Mouse (Mus musculus) common myeloid progenitor, adult 5-6 weeks (primary cell): ENCODE measurements at regions not wholly inside any gene's neighbourhood (a gene's known extent, or its start where the extent isn't known, plus 50 kb on each side); places are given as distances from the start of the nearest gene placed in this dataset.

ENCODE experiments used
- ATAC-seq: replicated peaks from 2 replicates; pipeline ENCODE4 v1.8.0; 2016; ENCODE audit warnings: low read depth, mild to moderate bottlenecking, moderate TSS enrichment, inconsistent platforms; ENCODE audit not compliant: poor library complexity, severe bottlenecking

DNA sequence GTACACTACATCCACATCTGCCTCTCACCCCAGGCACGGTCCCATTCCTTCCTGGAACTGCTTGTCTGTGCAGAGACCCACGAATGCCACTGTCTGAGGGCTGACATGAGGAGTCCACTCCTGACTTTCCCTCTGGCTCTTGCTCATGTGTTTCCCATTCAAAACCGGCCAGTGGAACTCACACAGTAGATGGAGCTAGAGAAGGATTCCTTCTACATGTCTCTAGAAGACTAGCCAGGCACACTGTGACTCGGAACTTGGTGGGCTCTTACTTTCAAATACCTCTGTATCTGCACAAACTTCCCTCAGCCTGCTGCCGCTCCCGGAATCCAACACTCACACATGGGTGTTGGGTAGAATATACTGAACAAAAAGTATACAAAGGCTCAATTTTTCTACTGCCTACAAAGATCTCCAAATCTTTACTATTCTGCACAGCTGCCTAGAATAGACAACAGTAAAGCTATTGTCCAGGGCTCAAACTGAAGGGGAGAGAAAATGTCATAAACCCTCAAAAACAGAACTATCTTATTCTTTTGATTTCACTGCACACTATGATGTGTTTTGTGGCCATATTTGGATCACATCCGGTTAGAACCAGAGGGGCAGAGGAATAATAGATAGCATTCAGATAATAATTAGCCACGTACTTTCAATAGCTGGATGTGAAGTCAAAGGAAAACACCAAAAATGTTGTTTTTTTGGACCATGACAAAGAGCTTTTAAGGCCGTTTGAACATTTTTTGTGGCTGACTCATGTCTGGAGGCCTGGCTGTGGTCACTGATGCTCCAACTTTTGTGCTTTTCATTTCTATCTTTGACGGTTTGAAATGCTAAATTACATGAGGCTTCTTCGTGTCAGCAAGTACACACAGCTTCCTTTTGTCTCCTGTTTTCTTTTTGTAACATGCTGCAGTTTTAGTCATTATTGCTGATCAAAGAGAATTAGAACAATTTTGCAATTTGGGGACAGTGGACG, 164.3 kb upstream of the Foxd3 start:
- ATAC-seq = no peak

DNA sequence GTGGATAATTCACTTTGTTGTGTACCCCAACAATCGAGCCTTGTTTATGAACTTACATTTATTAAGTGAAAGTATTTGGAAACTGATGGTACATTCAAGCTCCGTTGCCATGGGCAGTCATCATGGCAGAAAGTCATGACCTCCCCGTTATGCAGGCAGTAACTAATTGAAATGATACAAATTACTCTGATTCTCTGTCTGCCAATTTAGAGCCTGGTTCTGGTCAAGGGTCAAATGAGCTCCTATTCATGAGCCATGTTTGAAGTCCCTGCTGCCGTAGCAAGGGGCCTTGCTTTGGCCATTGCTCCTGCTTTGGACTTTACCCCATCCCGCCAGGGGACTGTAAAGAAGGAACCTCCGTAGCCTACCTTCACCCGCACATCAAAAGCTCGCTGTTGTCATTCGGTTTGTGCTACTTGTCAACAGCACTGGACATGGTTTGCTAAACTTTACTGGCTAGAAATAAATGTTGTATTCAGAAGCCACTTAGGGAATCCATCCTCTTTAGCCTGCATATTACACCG, 152.8 kb upstream of the Foxd3 start:
- ATAC-seq = no peak

DNA sequence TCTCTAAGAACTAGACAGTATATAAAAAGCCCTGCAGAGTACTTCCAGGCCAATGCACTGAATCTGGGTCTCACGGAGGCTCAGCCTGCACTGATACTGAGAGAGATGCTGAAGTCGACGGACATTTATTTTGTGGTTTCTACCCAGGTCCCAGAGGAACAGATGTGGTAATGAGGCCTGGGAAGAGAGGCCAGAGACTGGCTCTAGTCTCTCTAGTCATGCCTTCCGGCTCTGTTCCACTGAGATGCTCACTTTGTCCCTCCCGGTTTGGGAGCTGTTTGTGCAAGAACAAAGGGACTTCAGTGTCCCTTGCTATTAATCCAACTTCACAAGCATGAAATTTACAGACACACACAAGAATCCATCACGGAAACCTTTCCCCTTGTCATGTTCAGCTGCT, 144.1 kb upstream of the Foxd3 start:
- no peak for ATAC-seq

DNA sequence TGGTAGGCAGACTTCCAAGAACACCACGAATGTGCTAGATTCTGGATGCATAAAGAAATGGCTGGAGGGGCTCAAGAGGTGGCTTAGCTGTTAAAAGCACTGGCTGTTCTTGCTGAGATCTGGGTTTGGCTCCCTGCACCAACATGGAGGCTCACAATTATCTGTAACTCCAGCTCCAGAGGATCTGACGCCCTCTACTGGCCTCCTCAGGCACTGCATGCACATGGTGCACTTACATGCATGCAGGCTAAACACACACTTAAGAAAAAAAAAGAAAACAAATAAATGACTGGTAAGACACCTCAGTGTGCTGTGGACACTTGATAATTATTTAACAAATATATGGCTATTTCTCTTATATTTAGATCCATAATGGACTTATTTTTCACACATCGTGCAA, 139.2 kb upstream of the Foxd3 start:
- ATAC-seq = no peak

DNA sequence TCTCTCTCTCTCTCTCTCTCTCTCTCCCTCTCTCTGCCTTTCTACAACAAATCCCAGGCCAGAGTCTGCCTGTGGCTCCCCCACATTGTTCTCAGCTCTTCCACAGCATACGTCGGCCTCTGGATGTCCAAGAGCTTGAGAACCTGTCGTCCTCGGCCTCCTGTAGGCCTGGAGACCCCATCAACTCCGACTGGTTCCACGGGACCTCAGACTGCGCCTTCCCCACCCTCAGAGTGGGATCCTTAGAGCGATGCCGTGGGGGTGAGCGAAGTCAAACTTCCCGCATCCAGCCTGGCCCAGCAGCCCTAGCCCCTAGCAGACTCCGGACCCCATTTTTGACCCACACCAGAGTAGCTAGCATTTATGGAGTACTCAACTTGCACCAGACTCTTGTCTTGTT, 128.7 kb upstream of the Foxd3 start:
- ATAC-seq = no peak

DNA sequence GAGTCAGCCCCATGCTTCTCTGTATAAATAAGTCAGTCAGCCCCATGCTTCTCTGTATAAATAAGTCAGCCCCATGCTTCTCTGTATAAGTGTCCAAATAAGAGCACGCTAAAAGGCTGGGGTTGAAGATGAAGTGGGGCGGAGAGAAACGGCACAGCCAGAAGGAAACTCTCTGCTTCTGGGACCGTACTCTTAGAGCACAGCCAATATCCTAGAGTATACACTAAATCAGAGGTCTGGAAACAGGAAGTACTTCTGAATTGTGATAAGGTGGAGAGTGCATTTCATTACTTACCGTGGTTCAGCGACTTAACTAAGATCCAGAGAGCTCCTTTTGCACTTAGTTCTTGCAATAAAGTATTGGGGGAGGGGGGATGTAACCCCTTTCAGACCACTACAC, 112.1 kb upstream of the Foxd3 start:
- no peak for ATAC-seq

DNA sequence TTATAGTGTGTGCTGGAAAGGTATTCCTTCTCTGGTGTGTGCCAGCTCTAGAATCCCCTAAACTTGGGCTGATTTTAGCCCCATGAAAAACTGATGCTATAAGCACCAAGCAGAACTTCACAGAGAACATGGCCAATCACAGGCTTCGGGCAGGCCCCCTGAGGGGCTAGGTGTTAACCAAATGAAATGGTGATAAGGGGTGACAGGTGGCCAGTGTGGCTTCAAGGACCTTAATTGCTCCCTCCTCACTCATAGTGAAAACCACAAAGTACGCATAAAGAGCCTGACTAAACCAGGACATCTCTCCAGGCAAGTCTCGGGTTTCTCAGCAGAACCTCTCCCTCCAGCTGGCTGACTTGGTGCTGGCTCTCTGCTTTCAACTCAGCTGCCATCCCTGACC, 110.4 kb upstream of the Foxd3 start:
- ATAC-seq = no peak

DNA sequence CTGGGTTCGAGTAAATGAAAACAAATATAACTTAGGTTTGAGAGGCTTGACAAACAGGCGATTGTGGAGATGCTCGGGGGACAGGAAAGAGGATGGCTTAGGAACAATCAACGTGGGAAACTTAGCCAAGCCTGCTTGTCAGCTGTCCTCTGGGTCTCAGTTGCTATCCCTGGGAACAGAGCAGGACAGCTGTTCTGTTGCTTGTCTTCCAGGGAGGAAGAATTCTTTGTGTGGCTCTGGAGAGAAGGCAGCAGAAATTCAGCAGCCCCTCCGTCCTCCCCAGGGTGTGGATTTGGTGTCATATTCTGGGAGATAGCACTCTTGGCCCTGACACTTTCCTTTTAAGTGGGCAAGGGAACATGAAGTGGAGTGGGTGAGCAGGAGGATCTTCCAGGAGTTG, 98.1 kb upstream of the Foxd3 start:
- no peak for ATAC-seq

DNA sequence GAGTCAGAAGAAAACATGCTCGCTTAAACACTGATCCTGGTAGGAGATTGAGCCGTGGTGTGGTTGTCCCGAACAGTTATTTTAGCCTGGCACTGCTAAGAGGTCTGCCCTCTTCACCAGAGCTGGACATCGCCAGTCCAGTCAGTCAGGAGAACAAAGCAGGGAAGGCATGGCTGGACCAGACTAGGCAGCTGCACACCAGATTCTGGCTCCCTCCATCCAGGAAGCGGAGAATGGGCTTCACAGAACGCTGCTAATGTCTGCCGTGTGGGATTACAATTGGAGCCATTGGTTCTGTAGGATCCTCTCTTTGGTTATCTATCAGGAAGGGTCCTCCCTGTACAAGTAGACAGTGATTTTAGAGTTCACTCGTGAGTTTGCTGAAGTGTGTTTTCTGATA, 95.5 kb upstream of the Foxd3 start:
- no peak for ATAC-seq

DNA sequence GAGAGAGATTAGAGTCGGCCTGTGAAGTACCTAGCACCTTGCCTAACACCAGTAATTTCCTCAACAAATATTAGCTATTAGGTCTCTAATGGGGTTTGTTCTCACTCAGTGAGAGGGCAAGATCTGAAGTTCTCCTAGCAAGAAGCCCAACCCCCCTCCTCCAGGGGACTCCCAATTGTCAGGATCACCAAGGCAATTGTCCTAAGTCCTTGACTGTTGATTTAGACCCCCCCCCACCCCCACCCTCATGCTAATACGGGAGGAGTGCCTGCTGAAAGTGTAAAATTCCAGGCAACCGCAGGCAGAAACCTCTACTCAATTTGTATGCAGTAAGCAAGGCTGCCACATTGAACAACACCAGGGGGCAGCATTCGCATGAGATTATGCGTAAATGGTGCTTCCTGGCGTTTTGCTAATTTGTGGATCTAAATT, 94.6 kb upstream of the Foxd3 start:
- no peak for ATAC-seq

DNA sequence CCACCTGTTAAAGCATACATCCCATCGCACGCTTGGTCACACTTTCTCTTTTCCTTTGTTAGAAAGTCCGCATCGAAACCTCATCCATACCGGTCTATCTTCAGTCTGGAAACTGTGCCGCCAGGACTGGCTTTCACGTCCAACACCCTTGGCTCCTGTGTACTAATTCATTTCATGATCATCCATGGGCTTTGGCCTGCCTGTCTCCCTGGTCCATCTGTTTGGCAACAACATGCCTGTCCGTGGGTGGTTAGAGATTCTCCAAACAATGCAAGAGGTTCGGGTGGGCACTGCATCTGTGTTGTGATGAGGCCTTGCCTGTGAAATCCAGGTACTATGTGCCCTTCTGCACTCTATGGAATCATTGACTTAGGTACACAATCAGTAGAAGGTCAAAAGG, 90.7 kb upstream of the Foxd3 start:
- no peak for ATAC-seq

DNA sequence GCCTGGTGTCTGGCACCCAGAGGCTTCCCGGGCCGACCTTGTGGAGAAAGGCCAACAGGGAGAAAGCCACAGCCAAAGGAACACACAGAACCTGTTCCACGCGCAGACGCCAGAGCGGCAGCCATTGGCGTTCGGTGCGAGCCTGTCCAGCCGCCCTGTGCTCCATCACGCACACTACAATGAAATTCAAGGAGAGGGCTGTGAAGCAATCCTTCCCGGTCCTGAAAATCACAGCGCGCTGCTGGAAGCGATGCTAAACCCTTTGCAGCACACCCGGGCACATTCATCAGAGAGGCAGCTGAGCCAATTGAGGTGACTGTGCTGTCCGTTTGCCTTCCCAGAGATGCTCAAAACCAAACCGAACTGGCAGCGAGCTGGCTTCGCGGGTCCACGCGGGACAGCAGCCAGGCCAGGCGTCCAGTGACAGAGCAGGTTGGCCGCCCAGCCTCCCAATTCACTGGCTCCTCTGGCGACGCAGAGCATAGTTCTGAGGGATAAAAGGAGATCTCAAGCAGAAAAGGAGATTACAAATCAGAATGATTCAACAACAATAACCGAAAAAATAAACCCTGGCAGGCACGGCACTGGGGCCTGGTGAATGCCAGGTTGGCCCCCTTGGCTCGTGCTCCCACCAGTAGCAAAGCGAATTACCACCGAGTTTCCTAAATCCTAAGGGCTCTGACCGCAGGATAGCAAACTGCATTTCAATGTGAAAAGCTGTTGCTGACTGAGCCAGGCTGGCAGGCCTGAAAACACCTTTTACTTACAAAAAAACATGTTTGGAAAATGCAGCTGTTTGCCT, 83.1 kb upstream of the Foxd3 start:
- no peak for ATAC-seq

DNA sequence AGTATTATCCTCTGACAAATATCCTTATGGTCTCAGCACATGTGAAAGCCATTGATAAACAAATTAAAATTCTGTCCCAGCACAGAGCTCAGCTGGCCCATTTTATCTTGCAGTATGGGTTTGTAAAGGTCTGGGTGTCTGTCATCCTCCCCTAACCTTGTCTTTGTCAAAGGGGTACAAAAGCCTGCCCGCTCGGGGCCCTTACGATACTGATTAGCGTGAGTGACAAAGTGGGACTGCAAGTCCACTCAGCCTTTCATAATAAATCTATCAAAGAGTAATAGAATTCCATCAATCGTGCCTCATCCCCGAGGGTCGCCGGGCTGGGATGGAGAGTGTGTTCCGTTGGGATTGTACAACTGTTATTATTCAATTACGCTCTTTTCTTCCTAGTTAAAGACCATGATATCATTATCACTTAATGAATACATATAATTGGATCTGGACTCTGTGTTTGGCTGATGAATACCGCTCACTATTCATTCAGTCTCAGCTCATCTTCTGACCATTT, 82.0 kb upstream of the Foxd3 start:
- ATAC-seq = no peak

DNA sequence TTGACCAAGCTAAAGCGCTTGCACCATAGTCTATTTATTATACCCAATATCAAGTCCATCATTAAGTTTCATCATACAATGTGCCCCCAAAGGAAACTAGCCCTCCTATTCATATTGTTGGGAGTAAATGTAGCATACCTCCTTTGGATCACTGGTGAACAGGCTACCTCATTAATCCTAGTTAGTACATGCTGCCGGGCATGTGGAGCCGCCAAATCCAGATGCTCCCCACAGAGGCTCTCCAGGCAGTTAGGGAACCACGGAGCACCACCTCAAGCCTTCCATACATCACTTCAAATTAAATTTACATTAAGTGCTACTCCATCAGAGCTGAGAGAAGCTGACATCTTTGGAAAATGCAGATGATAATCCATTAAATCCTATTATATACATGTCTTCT, 81.1 kb upstream of the Foxd3 start:
- no peak for ATAC-seq

DNA sequence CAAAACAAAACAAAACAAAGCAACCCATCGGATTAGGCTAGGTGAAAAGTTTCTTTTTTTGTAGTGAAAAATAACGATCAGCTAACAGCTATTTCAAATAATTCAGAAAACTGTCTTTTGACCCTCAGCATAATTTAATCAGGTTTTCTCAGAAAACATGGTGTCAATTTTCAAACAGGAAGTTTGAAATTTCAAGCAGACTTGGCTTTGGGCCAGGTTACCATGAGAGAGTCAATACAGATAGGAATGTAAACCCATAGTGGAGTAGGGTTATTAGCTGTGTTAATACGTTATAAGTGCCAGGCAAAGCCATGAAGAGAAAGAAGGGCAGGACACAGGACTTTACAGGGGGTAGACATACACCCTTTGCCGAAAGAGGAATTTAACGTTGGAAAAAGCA, 58.3 kb upstream of the Foxd3 start:
- no peak for ATAC-seq

DNA sequence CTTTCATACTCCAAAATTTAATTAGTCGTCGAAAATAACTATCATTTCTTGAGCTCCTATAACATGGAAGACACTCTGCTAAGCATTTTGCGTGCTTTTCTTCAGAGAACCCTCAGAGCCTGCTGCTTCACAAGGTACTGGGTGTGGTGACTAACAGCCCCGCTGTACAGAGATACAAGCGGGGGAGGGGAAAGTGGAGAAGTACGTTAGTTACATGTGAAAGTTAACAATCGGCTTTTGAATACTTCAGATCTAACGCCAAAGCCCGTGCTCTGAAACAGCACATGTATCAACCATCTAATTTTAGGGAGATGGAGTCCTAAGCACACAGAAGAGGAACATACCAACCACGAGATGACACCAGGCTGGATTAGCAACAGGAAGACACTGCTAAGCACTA, 55.4 kb upstream of the Foxd3 start:
- ATAC-seq = no peak

DNA sequence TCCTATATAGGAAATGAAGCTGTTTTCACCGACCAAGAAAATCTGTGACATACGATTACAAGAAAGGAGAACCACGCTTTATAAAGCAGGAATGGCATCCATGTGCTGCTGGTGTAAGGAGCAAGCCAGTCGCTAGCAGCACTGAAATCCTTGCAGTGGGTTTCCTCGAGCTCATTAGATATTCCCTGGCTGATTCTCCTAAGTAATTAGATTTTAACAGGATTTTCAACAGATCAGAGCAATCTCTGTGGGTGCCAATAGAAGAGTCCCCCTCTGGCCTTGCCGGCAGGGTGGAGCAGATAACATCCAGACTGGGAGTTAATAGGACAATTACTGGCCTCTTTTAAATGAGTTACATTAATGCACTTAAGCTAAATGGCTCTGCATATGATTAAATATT, 54.6 kb upstream of the Foxd3 start:
- no peak for ATAC-seq
